Mouse (Mus musculus): ENCODE measurements around the gene Pde1a.

Pde1a gene

DNA sequence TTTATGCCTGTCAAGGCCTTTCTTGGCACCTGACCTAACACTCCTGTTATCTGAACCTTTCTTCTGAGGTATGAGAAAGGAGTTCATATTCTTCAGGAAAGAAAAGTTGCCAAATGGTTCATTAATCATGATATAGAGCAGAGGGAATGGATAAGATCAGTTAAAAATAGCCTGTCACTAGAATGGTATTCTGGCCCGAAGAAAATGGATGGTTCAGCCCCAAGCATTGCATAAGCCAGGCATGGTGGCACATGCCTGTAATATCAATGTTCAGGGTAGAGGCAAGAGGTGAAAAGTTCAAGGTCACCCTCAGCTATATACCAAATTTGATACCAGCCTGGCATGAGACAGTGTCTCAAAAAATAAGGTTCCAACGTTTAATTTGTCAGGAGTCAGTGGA lies 336.1 kb downstream of the Pde1a start:
- DNase-seq = no peak

DNA sequence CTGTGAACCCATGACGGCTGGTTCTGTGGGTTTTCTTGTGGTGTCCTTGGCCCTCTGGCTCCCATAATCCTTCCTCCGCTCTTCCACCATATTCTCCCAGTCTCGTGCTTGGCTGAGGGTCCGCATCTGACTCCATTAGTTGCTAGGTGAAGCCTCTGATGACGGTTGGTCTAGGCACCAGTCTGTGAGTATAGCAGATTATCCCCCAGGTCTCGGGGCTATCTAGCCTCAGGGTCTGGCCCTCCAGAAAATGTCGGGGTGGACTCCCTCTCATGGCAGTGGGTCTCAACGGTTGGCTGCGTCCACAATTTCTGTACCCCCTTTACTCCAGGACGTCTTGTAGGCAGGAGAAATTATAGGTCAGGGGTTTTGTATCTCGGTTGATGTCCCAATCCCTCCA lies 342.8 kb downstream of the Pde1a start:
- no peak for DNase-seq

- DNase-seq = no peak
Measured at GRCm38 (mm10) chr2:79785541-79786134, 343.6 kb downstream of the Pde1a start.

Data from right cerebral cortex, postnatal 4 days (tissue).